Mouse (Mus musculus): ENCODE results near the gene Gfod1. TPM values are rescaled to one million over a fixed set of nuclear protein-coding genes. Genes with fewer than 3 reads are reported as not detected.

Gfod1 gene
- 10 to 100 TPM; 10.6 to 14.0 TPM for total RNA-seq (2021)
- long read RNA-seq, experiment 1, partial matches to known transcripts: 0 of 4 reads
- long read RNA-seq, experiment 1, other reads (novel, unspliced or antisense): 1 of 4 reads
- long read RNA-seq, experiment 2: 0 reads

GRCm38 (mm10) chr13:43304018-43304431 is at the start of gene Gfod1:
Gfod1 (minus strand) TSS chr13:43304172.
- peak; percentile 100 for DNase-seq

- DNase-seq: no peak
Observed at GRCm38 (mm10) chr13:43353356-43353755, 49.4 kb upstream of the Gfod1 start.

- DNase-seq: no peak
Observed at GRCm38 (mm10) chr13:43350489-43351169, 46.7 kb upstream of the Gfod1 start.

GRCm38 (mm10) chr13:43349376-43349775 is 45.4 kb upstream of the Gfod1 start:
- no peak for DNase-seq

- no peak for DNase-seq
Observed at GRCm38 (mm10) chr13:43346825-43347224, 42.9 kb upstream of the Gfod1 start.

- DNase-seq: no peak
Observed at GRCm38 (mm10) chr13:43338632-43339031, 34.7 kb upstream of the Gfod1 start.

GRCm38 (mm10) chr13:43338001-43338400 is 34.0 kb upstream of the Gfod1 start:
- DNase-seq: no peak

- DNase-seq: no peak
Observed at GRCm38 (mm10) chr13:43336425-43337221, 32.7 kb upstream of the Gfod1 start.

- DNase-seq: peak; percentile 39 to 44
Observed at GRCm38 (mm10) chr13:43332591-43332990, 28.6 kb upstream of the Gfod1 start.

GRCm38 (mm10) chr13:43331721-43332444 is 27.9 kb upstream of the Gfod1 start:
- DNase-seq: no peak

- DNase-seq: no peak
Observed at GRCm38 (mm10) chr13:43325427-43325826, 21.5 kb upstream of the Gfod1 start.

GRCm38 (mm10) chr13:43321492-43321891 is 17.5 kb upstream of the Gfod1 start:
- DNase-seq: no peak

- no peak for DNase-seq
Observed at GRCm38 (mm10) chr13:43319396-43319795, 15.4 kb upstream of the Gfod1 start.

- DNase-seq: no peak
Observed at GRCm38 (mm10) chr13:43317411-43317810, 13.4 kb upstream of the Gfod1 start.

GRCm38 (mm10) chr13:43305181-43305924 is 1.4 kb upstream of the Gfod1 start:
- no peak for DNase-seq

- peak; percentile 34 to 58 for DNase-seq
Observed at GRCm38 (mm10) chr13:43304700-43305099, 728 bp upstream of the Gfod1 start.

- peak; percentile 54 to 76 for DNase-seq
Observed at GRCm38 (mm10) chr13:43303161-43303965, 609 bp downstream of the Gfod1 start.

- peak in 1 of 2 experiments; percentile 16 for DNase-seq
Observed at GRCm38 (mm10) chr13:43302651-43303160, 1.3 kb downstream of the Gfod1 start.

GRCm38 (mm10) chr13:43302239-43302638 is 1.7 kb downstream of the Gfod1 start:
- DNase-seq: no peak

- peak in 1 of 2 experiments; percentile 19 for DNase-seq
Observed at GRCm38 (mm10) chr13:43300906-43301305, 3.1 kb downstream of the Gfod1 start.

- DNase-seq: no peak
Observed at GRCm38 (mm10) chr13:43300366-43300765, 3.6 kb downstream of the Gfod1 start.
